ENCODE assay signal across 20 mouse cellular contexts in genomic region chr8:124756601-124757000, GRCm38 (mm10). TPM values are rescaled to one million over a fixed set of nuclear protein-coding genes. Genes with fewer than 3 reads are reported as not detected.
DNase-seq lines count a peak whose midpoint lies in the region; ATAC-seq and TF ChIP-seq lines count a peak whose summit lies in the region.
"Had no signal": no experiment of that assay in that cellular context is flagged by ENCODE, and none has a peak within 500 bp of the region (broad histone marks: within the 10 kb centered on the region; RNA-seq: fewer than 3 reads in every experiment).

No protein-coding gene starts in this region.

- TF ChIP-seq EP300 in lung, postnatal 0 days (IDR thresholded peaks at IDR 0.05): no peak
- peak; percentile 54; the same call in 1 of the 2 replicates for TF ChIP-seq EP300 in CH12.LX (IDR thresholded peaks at IDR 0.05; ENCODE audit: low read length)

- no peak overlapping the region for H3K4me2 ChIP-seq in lung, embryonic 16.5 days (ENCODE audit: low read depth, low read length)
- no peak overlapping the region for H3K4me2 ChIP-seq in lung, postnatal 0 days (replicated peaks; ENCODE audit: low read depth, low read length)
- peak overlapping the region; percentile 93 for H3K4me2 ChIP-seq in CH12.LX (ENCODE audit: insufficient read depth, low read depth, poor library complexity, severe bottlenecking)
- H3K4me2 ChIP-seq: embryonic facial prominence, embryonic 12.5 days; forebrain, embryonic 15.5 days; heart, embryonic 11.5 days; heart, embryonic 15.5 days; hindbrain, embryonic 14.5 days had no signal

- TF ChIP-seq POLR2A in CH12.LX (IDR thresholded peaks at IDR 0.05; ENCODE audit: low read depth, low read length): no peak

- peaks cover 7% of the 10 kb centered on the region for H3K27me3 ChIP-seq in lung, embryonic 16.5 days (ENCODE audit: control insufficient read depth, insufficient read depth, low read depth, low read length)
- H3K27me3 ChIP-seq in lung, postnatal 0 days (replicated peaks; ENCODE audit: insufficient read depth, low read length): no peaks in the 10 kb centered on the region
- H3K27me3 ChIP-seq in CH12.LX (replicated peaks): peaks cover 4% of the 10 kb centered on the region

- H3K36me3 ChIP-seq in lung, embryonic 16.5 days (ENCODE audit: control insufficient read depth, insufficient read depth, low read length): no peaks in the 10 kb centered on the region
- no peaks in the 10 kb centered on the region for H3K36me3 ChIP-seq in lung, postnatal 0 days (ENCODE audit: insufficient read depth, low read length)
- H3K36me3 ChIP-seq in CH12.LX (replicated peaks in 1 of 2; ENCODE audit: control insufficient read depth in 1 of 2, insufficient read depth in 1 of 2, low read length in 1 of 2): no peaks in the 10 kb centered on the region
- H3K36me3 ChIP-seq: embryonic facial prominence, embryonic 12.5 days; forebrain, embryonic 15.5 days; G1E; heart, embryonic 15.5 days; hindbrain, embryonic 10.5 days had no signal

- peaks cover 16% of the 10 kb centered on the region for H3K4me1 ChIP-seq in lung, embryonic 16.5 days (replicated peaks; ENCODE audit: control insufficient read depth, insufficient read depth, low read length)
- no peaks in the 10 kb centered on the region for H3K4me1 ChIP-seq in lung, postnatal 0 days (ENCODE audit: insufficient read depth, low read depth, low read length)
- peaks cover 16 to 63% of the 10 kb centered on the region in 2 experiments for H3K4me1 ChIP-seq in CH12.LX (ENCODE audit: control insufficient read depth in 1 of 2, insufficient read depth in 2 of 2)

- dilution Hi-C loops in CH12.LX (cut with MboI; ENCODE audit: extremely low pct_ligation_motif_present, extremely low pct_unique_long_range_greater_than_20kb, low sequenced_read_pairs): no loop called here

- no peaks in the 10 kb centered on the region for H3K9me3 ChIP-seq in lung, embryonic 16.5 days (ENCODE audit: control insufficient read depth, low read length)
- no peaks in the 10 kb centered on the region for H3K9me3 ChIP-seq in lung, postnatal 0 days (ENCODE audit: low read length)
- H3K9me3 ChIP-seq in CH12.LX (replicated peaks; ENCODE audit: low read length): peaks cover 9% of the 10 kb centered on the region
- H3K9me3 ChIP-seq: embryonic facial prominence, embryonic 12.5 days; forebrain, embryonic 15.5 days; heart, embryonic 15.5 days; hindbrain, embryonic 10.5 days had no signal

- no peak for DNase-seq in lung, postnatal 0 days (ENCODE audit: low spot score)
- DNase-seq in CH12.LX (ENCODE audit: extremely low read depth): peak; percentile 68
- no peak for DNase-seq in layer of hippocampus, postnatal 14 days (ENCODE audit: low spot score in 2 of 2)
- no peak for DNase-seq in kidney, postnatal 14 days
- DNase-seq: adrenal gland, postnatal 10 days; cerebellum, adult 11 months; cerebellum, adult 8-10 months; cerebellum, postnatal 25 days; gastrocnemius, postnatal 10 days; heart, adult 2 months; heart, postnatal 14 days had no signal

- H3K9ac ChIP-seq in lung, embryonic 16.5 days (ENCODE audit: low read length): no peak overlapping the region
- no peak overlapping the region for H3K9ac ChIP-seq in lung, postnatal 0 days (replicated peaks; ENCODE audit: low read depth)
- peak overlapping the region; percentile 4; the same call in 1 of the 2 replicates for H3K9ac ChIP-seq in CH12.LX (ENCODE audit: insufficient read depth, low read depth)
- H3K9ac ChIP-seq: embryonic facial prominence, embryonic 12.5 days; forebrain, embryonic 15.5 days; heart, embryonic 15.5 days; hindbrain, embryonic 14.5 days had no signal

- TF ChIP-seq RAD21 in CH12.LX (IDR thresholded peaks at IDR 0.05; ENCODE audit: low read depth, low read length): no peak

- H3K27ac ChIP-seq in lung, embryonic 16.5 days (ENCODE audit: low read length): peak overlapping the region; percentile 25
- no peak overlapping the region for H3K27ac ChIP-seq in lung, postnatal 0 days (ENCODE audit: low read length)
- peak overlapping the region; percentile 15; the same call in 1 of the 2 replicates for H3K27ac ChIP-seq in CH12.LX (ENCODE audit: insufficient read depth, low read depth)
- H3K27ac ChIP-seq: embryonic facial prominence, embryonic 12.5 days; forebrain, embryonic 15.5 days; heart, adult 2 months; heart, embryonic 15.5 days; hindbrain, embryonic 10.5 days; hindbrain, embryonic 14.5 days had no signal

- in situ Hi-C loops in CH12.LX (cut with MboI; ENCODE audit: low pct_ligation_motif_present, low pct_unique_long_range_greater_than_20kb, low sequenced_read_pairs): no loop called here

- ATAC-seq in lung, embryonic 16.5 days (ENCODE audit: low read depth): no peak
- ATAC-seq in lung, postnatal 0 days: no peak
- ATAC-seq in inflammation-experienced regulatory T-cells, adult 6 months: peak; percentile 73
- ATAC-seq: forebrain, embryonic 15.5 days had no signal

- 52% methylated on average over 5 of the region's 5 CpGs for WGBS in lung, embryonic 16.5 days
- WGBS in lung, postnatal 0 days: 56% methylated on average over 5 of the region's 5 CpGs

- no peaks in the 10 kb centered on the region for H3K79me2 ChIP-seq in CH12.LX (replicated peaks; ENCODE audit: control insufficient read depth, extremely low read depth, insufficient read depth, poor library complexity, severe bottlenecking)

- TF ChIP-seq CTCF in lung, postnatal 0 days (IDR thresholded peaks at IDR 0.05): no peak
- TF ChIP-seq CTCF in CH12.LX (conservative IDR thresholded peaks at IDR 0.05 in 1 of 2, IDR thresholded peaks at IDR 0.05 in 1 of 2; ENCODE audit: low read depth in 2 of 2, low read length in 2 of 2): no peak

- H3K4me3 ChIP-seq in lung, embryonic 16.5 days (ENCODE audit: low read length): no peak overlapping the region
- H3K4me3 ChIP-seq in lung, postnatal 0 days (ENCODE audit: low read depth, low read length): no peak overlapping the region
- peak overlapping the region in 1 of 3 experiments; percentile 7 for H3K4me3 ChIP-seq in CH12.LX (replicated peaks in 1 of 3; ENCODE audit: low read depth in 2 of 3, low read length in 2 of 3, poor library complexity in 1 of 3)
- H3K4me3 ChIP-seq: embryonic facial prominence, embryonic 12.5 days; forebrain, embryonic 15.5 days; heart, adult 2 months; heart, embryonic 15.5 days; hindbrain, embryonic 10.5 days had no signal

TF ChIP-seq in CH12.LX, 34 proteins besides CTCF, POLR2A, EP300 and RAD21 (continues in another document):
- no peak for TF ChIP-seq ZMIZ1 (IDR thresholded peaks at IDR 0.05; ENCODE audit: low read depth, low read length)
- TF ChIP-seq E2F4 (IDR thresholded peaks at IDR 0.05; ENCODE audit: insufficient replicate concordance, low read depth, low read length): no peak
- TF ChIP-seq RCOR1 (conservative IDR thresholded peaks at IDR 0.05; ENCODE audit: low read depth, low read length): peak; percentile 77
- no peak for TF ChIP-seq MAFK (IDR thresholded peaks at IDR 0.05; ENCODE audit: insufficient replicate concordance, low read length)
- no peak for TF ChIP-seq SMC3 (IDR thresholded peaks at IDR 0.05; ENCODE audit: low read depth, low read length)
- TF ChIP-seq MAZ (IDR thresholded peaks at IDR 0.05; ENCODE audit: low read depth, low read length): peak; percentile 74
- no peak for TF ChIP-seq USF1 (IDR thresholded peaks at IDR 0.05; ENCODE audit: low read depth, low read length)
- no peak for TF ChIP-seq NELFE (IDR thresholded peaks at IDR 0.05; ENCODE audit: low read depth, low read length)
- TF ChIP-seq MXI1 (IDR thresholded peaks at IDR 0.05; ENCODE audit: low read depth, low read length): peak; percentile 37; the same call in 1 of the 2 replicates
- TF ChIP-seq TBP (conservative IDR thresholded peaks at IDR 0.05; ENCODE audit: low read depth, low read length): 0 out of 2 replicates have a peak, but pooled peaks have one; percentile 49
- TF ChIP-seq BHLHE40 (IDR thresholded peaks at IDR 0.05; ENCODE audit: low read depth, low read length): peak; percentile 62; the same call in 1 of the 2 replicates
- peak; percentile 87 for TF ChIP-seq IRF4 (IDR thresholded peaks at IDR 0.05; ENCODE audit: low read depth, low read length)

RNA-seq across cellular contexts. Expression of gene Fam89a, which starts 5.0 kb away (rescaled TPM):
- polyA plus RNA-seq in lung, embryonic 16.5 days (2015; fragmentation: Nextera tagmentation; extraction: Ambion mirVana): 7.6 and 8.7 TPM in 2 replicates
- polyA plus RNA-seq in lung, postnatal 0 days (2015; fragmentation: Nextera tagmentation; extraction: Ambion mirVana): 3.0 and 3.9 TPM in 2 replicates
- total RNA-seq in CH12.LX (2012; rRNA removed) (4.5 and 4.8 TPM in 2 replicates), CH12.LX (2014; rRNA removed) (2.2 and 2.5 TPM in 2 replicates)
- polyA plus RNA-seq in CH12.LX (2012; ENCODE audit: insufficient read length, low read depth): 3.7 and 4.9 TPM in 2 replicates
- polyA plus RNA-seq in inflammation-experienced regulatory T-cells, adult 6 months (2017; shearing (Covaris generic)): under 1 TPM in 2 of 3 experiments, not detected in 1; 0.75 to 0.80 TPM
- under 1 TPM; 0.67 to 0.97 TPM for total RNA-seq in layer of hippocampus, postnatal 14 days (2021)
- total RNA-seq: G1E had no signal
- polyA plus RNA-seq: G1E had no signal

RNA-seq across cellular contexts. Expression of gene Arv1, which starts 34.7 kb away (rescaled TPM):
- 18.7 and 19.6 TPM in 2 replicates for polyA plus RNA-seq in lung, embryonic 16.5 days (2015; fragmentation: Nextera tagmentation; extraction: Ambion mirVana)
- 14.6 and 15.0 TPM in 2 replicates for polyA plus RNA-seq in lung, postnatal 0 days (2015; fragmentation: Nextera tagmentation; extraction: Ambion mirVana)
- total RNA-seq in CH12.LX (2012; rRNA removed): 9.7 and 11.5 TPM in 2 replicates
- 11.4 and 11.9 TPM in 2 replicates for total RNA-seq in CH12.LX (2014; rRNA removed)
- polyA plus RNA-seq in CH12.LX (2012; ENCODE audit: insufficient read length, low read depth): 18.8 and 22.0 TPM in 2 replicates
- 10 to 100 TPM; 19.0 to 33.2 (median 27.3) TPM for polyA plus RNA-seq in inflammation-experienced regulatory T-cells, adult 6 months (2017; shearing (Covaris generic))
- total RNA-seq in layer of hippocampus, postnatal 14 days (2021): 10 to 100 TPM; 11.3 to 13.3 TPM

RNA-seq across cellular contexts. Expression of gene Ttc13, which starts 34.8 kb away (rescaled TPM):
- 43.0 and 45.7 TPM in 2 replicates for polyA plus RNA-seq in lung, embryonic 16.5 days (2015; fragmentation: Nextera tagmentation; extraction: Ambion mirVana)
- polyA plus RNA-seq in lung, postnatal 0 days (2015; fragmentation: Nextera tagmentation; extraction: Ambion mirVana): 24.0 and 30.7 TPM in 2 replicates
- total RNA-seq in CH12.LX (2012; rRNA removed) (33.6 and 36.6 TPM in 2 replicates), CH12.LX (2014; rRNA removed) (33.5 and 35.8 TPM in 2 replicates)
- polyA plus RNA-seq in CH12.LX (2012; ENCODE audit: insufficient read length, low read depth): 26.3 and 30.8 TPM in 2 replicates
- 10 to 100 TPM; 26.1 to 40.4 (median 39.4) TPM for polyA plus RNA-seq in inflammation-experienced regulatory T-cells, adult 6 months (2017; shearing (Covaris generic))
- total RNA-seq in layer of hippocampus, postnatal 14 days (2021): 10 to 100 TPM; 51.8 to 54.9 TPM

RNA-seq across cellular contexts. Expression of gene Trim67, which starts 36.3 kb away (rescaled TPM):
- 0.84 and 0.92 TPM in 2 replicates for polyA plus RNA-seq in lung, embryonic 16.5 days (2015; fragmentation: Nextera tagmentation; extraction: Ambion mirVana)
- polyA plus RNA-seq in lung, postnatal 0 days (2015; fragmentation: Nextera tagmentation; extraction: Ambion mirVana): 1.5 and 1.7 TPM in 2 replicates
- total RNA-seq in CH12.LX (2012; rRNA removed) (0.04 and 0.08 TPM in 2 replicates), CH12.LX (2014; rRNA removed) (not detected in 2 replicates)
- 0.04 TPM in 1 of 2 replicates, not detected in the other for polyA plus RNA-seq in CH12.LX (2012; ENCODE audit: insufficient read length, low read depth)
- not detected for polyA plus RNA-seq in inflammation-experienced regulatory T-cells, adult 6 months (2017; shearing (Covaris generic))
- 10 to 100 TPM; 14.9 to 16.5 TPM for total RNA-seq in layer of hippocampus, postnatal 14 days (2021)
- polyA plus RNA-seq: G1E had no signal
